Mouse (Mus musculus) forebrain, embryonic 16.5 days (tissue): ENCODE data around the gene Galnt3. TPM values are rescaled to one million over a fixed set of nuclear protein-coding genes. Genes with fewer than 3 reads are reported as not detected.
A peak's percentile ranks its signal among the peaks of the same experiment; 100 is the strongest.

Experiments
- ATAC-seq: fragments of 200-750 bp; cut with Nextera tagmentation; 2 replicates; pipeline ENCODE4 v1.8.0; 2017; ENCODE audit warnings: mild to moderate bottlenecking, moderate library complexity
- H3K27ac ChIP-seq: fragments of 300-500 bp; sonication (generic); 2 replicates; pipeline ENCODE4 v1.5.1; 2014; ENCODE audit warnings: low read length, control low read depth
- H3K27me3 ChIP-seq: fragments of 300-500 bp; sonication (generic); replicated peaks from 2 replicates; pipeline ENCODE4 v1.6.1; 2014; ENCODE audit warnings: low read length; ENCODE audit not compliant: control insufficient read depth, insufficient read depth
- H3K36me3 ChIP-seq: fragments of 300-500 bp; sonication (generic); 2 replicates; pipeline ENCODE4 v1.6.1; 2014; ENCODE audit not compliant: control insufficient read depth, insufficient read depth
- H3K4me1 ChIP-seq: fragments of 300-500 bp; sonication (generic); replicated peaks from 2 replicates; pipeline ENCODE4 v1.6.1; 2014; ENCODE audit warnings: low read length; ENCODE audit not compliant: control insufficient read depth, insufficient read depth
- H3K4me2 ChIP-seq: fragments of 300-500 bp; sonication (generic); 2 replicates; pipeline ENCODE4 v1.6.1; 2014; ENCODE audit warnings: mild to moderate bottlenecking, low read length, control low read depth
- H3K4me3 ChIP-seq: fragments of 300-500 bp; sonication (generic); replicated peaks from 2 replicates; pipeline ENCODE4 v1.5.1; 2014; ENCODE audit warnings: mild to moderate bottlenecking, low read length, control low read depth
- H3K9ac ChIP-seq: fragments of 300-500 bp; sonication (generic); replicated peaks from 2 replicates; pipeline ENCODE4 v1.6.1; 2014; ENCODE audit warnings: low read depth, low read length, control low read depth
- H3K9me3 ChIP-seq: fragments of 300-500 bp; sonication (generic); 2 replicates; pipeline ENCODE4 v1.6.1; 2016; ENCODE audit warnings: low read length; ENCODE audit not compliant: control insufficient read depth
- WGBS: fragments of 180-500 bp; shearing (Covaris S2); extraction: QIAGEN DNeasy Blood & Tissue Kit; methylation state at CpG from one replicate; pipeline ENCODE4 v1.1.7; 2014; 5-methylcytosine and 5-hydroxymethylcytosine counted together
- polyA plus RNA-seq: library from polyadenylated mRNA; unstranded; fragments of >200 nt; fragmentation: Nextera tagmentation; extraction: Ambion mirVana; gene quantifications from 2 replicates; pipeline ENCODE4 v1.2.1, GENCODE M21; 2015

Galnt3 gene
- polyA plus RNA-seq: 0.24 and 0.60 TPM in 2 replicates

GRCm38 (mm10) chr2:66124591-66125271 lies at the start of gene Galnt3:
TSS of gene Galnt3 (minus strand) at chr2:66124994.
- peak; percentile 81 for ATAC-seq
- Histone ChIP-seq H3K9me3 (no peaks in the 10 kb centered on the region), H3K27me3 (peaks cover 11% of the 10 kb centered on the region; the same call in 1 of the 2 replicates), H3K4me2 (peak within 1 kb of the TSS; percentile 100), H3K36me3 (no peaks in the 10 kb centered on the region), H3K27ac (no peak within 1 kb of the TSS), H3K9ac (peak within 1 kb of the TSS; percentile 64), H3K4me3 (peak within 1 kb of the TSS; percentile 71), H3K4me1 (peaks cover 6% of the 10 kb centered on the region)
- under 1% methylated on average over 50 of the region's 74 CpGs for WGBS

GRCm38 (mm10) chr2:66173134-66173533 lies 48.3 kb upstream of the Galnt3 start:
- peaks cover 9% of the 10 kb centered on the region for H3K4me1 ChIP-seq
- peak; percentile 71 for ATAC-seq
- H3K4me2 ChIP-seq: no peak overlapping the region
- no peak overlapping the region for H3K9ac ChIP-seq
- no peaks in the 10 kb centered on the region for H3K36me3 ChIP-seq
- H3K27me3 ChIP-seq: no peaks in the 10 kb centered on the region
- no peak overlapping the region for H3K27ac ChIP-seq
- H3K9me3 ChIP-seq: no peaks in the 10 kb centered on the region
- no peak overlapping the region for H3K4me3 ChIP-seq
- WGBS: 62% methylated on average over 5 of the region's 5 CpGs

- no peak for ATAC-seq
- Histone ChIP-seq H3K4me1 (no peaks in the 10 kb centered on the region), H3K27ac (no peak overlapping the region), H3K9ac (no peak overlapping the region), H3K36me3 (no peaks in the 10 kb centered on the region), H3K4me3 (no peak overlapping the region), H3K27me3 (no peaks in the 10 kb centered on the region), H3K9me3 (no peaks in the 10 kb centered on the region), H3K4me2 (no peak overlapping the region)
- WGBS: 97% methylated on average over 3 of the region's 3 CpGs
Observed at GRCm38 (mm10) chr2:66171643-66172042, 46.8 kb upstream of the Galnt3 start.

GRCm38 (mm10) chr2:66170721-66171120 lies 45.9 kb upstream of the Galnt3 start:
- H3K36me3 ChIP-seq: no peaks in the 10 kb centered on the region
- ATAC-seq: no peak
- H3K4me2 ChIP-seq: no peak overlapping the region
- no peaks in the 10 kb centered on the region for H3K4me1 ChIP-seq
- no peak overlapping the region for H3K9ac ChIP-seq
- no peaks in the 10 kb centered on the region for H3K9me3 ChIP-seq
- no peak overlapping the region for H3K4me3 ChIP-seq
- no peak overlapping the region for H3K27ac ChIP-seq
- 77% methylated on average over 11 of the region's 11 CpGs for WGBS
- no peaks in the 10 kb centered on the region for H3K27me3 ChIP-seq

GRCm38 (mm10) chr2:66165025-66165424 lies 40.2 kb upstream of the Galnt3 start:
- H3K27ac ChIP-seq: no peak overlapping the region
- H3K9me3 ChIP-seq: no peaks in the 10 kb centered on the region
- no peak for ATAC-seq
- no peaks in the 10 kb centered on the region for H3K4me1 ChIP-seq
- 97% methylated on average over 8 of the region's 8 CpGs for WGBS
- no peak overlapping the region for H3K4me2 ChIP-seq
- no peak overlapping the region for H3K9ac ChIP-seq
- no peak overlapping the region for H3K4me3 ChIP-seq
- H3K27me3 ChIP-seq: no peaks in the 10 kb centered on the region
- H3K36me3 ChIP-seq: no peaks in the 10 kb centered on the region

- H3K4me1 ChIP-seq: peaks cover 18% of the 10 kb centered on the region
- no peak overlapping the region for H3K9ac ChIP-seq
- H3K27me3 ChIP-seq: no peaks in the 10 kb centered on the region
- ATAC-seq: peak; percentile 64
- WGBS: 53% methylated on average over 7 of the region's 7 CpGs
- H3K36me3 ChIP-seq: no peaks in the 10 kb centered on the region
- no peak overlapping the region for H3K27ac ChIP-seq
- no peak overlapping the region for H3K4me3 ChIP-seq
- H3K4me2 ChIP-seq: no peak overlapping the region
- no peaks in the 10 kb centered on the region for H3K9me3 ChIP-seq
Observed at GRCm38 (mm10) chr2:66158140-66158915, 33.5 kb upstream of the Galnt3 start.

- no peak for ATAC-seq
- H3K4me1 ChIP-seq: peaks cover 11% of the 10 kb centered on the region
- H3K4me3 ChIP-seq: no peak overlapping the region
- WGBS: 83% methylated on average over 2 of the region's 2 CpGs
- no peak overlapping the region for H3K4me2 ChIP-seq
- H3K27ac ChIP-seq: no peak overlapping the region
- no peak overlapping the region for H3K9ac ChIP-seq
- H3K27me3 ChIP-seq: no peaks in the 10 kb centered on the region
- no peaks in the 10 kb centered on the region for H3K9me3 ChIP-seq
- H3K36me3 ChIP-seq: no peaks in the 10 kb centered on the region
Observed at GRCm38 (mm10) chr2:66151436-66151835, 26.6 kb upstream of the Galnt3 start.

GRCm38 (mm10) chr2:66150531-66150930 lies 25.7 kb upstream of the Galnt3 start:
- H3K9me3 ChIP-seq: no peaks in the 10 kb centered on the region
- H3K36me3 ChIP-seq: no peaks in the 10 kb centered on the region
- no peak overlapping the region for H3K4me2 ChIP-seq
- H3K27me3 ChIP-seq: no peaks in the 10 kb centered on the region
- no peak overlapping the region for H3K4me3 ChIP-seq
- 81% methylated on average over 3 of the region's 3 CpGs for WGBS
- no peak overlapping the region for H3K27ac ChIP-seq
- H3K4me1 ChIP-seq: peaks cover 6% of the 10 kb centered on the region
- no peak overlapping the region for H3K9ac ChIP-seq
- ATAC-seq: no peak

- no peaks in the 10 kb centered on the region for H3K9me3 ChIP-seq
- 0 out of 2 replicates have a peak, but pooled peaks cover 3% of the 10 kb centered on the region for H3K4me1 ChIP-seq
- H3K4me3 ChIP-seq: no peak overlapping the region
- H3K9ac ChIP-seq: no peak overlapping the region
- no peaks in the 10 kb centered on the region for H3K36me3 ChIP-seq
- H3K27me3 ChIP-seq: no peaks in the 10 kb centered on the region
- no peak for ATAC-seq
- H3K4me2 ChIP-seq: no peak overlapping the region
- 85% methylated on average over 10 of the region's 10 CpGs for WGBS
- no peak overlapping the region for H3K27ac ChIP-seq
Observed at GRCm38 (mm10) chr2:66148654-66149230, 23.9 kb upstream of the Galnt3 start.
